8 mouse cellular contexts compared by ENCODE assay signal in the genomic region with DNA sequence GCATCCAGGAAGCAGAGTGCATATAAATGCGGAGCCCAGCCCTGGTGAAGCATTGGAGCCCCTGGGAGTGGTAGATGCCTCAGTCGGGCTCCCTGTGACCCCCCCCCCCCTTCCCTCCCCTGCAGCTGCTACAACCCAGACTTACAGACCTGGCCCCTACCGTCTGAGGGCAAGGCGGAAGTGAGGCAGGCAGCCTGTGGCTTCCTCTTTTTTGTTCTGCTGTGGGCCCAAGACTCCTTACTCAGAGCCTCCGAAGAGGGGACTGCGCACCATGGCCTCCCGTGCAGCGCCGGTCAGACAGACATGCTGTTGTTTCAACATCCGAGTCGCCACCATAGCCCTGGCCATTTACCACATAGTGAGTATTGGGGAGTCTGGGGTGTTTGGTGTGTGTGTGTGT. TPM values are rescaled to one million over a fixed set of nuclear protein-coding genes. Genes with fewer than 3 reads are reported as not detected.
A peak's percentile ranks its signal among the peaks of the same experiment; 100 is the strongest.
DNase-seq lines count a peak whose midpoint lies in the region; ATAC-seq lines count a peak whose summit lies in the region.

Laptm5 (plus strand) TSS at position 49 of the 400 bp plus-strand sequence.

- no peak within 1 kb of the TSS for H3K4me3 ChIP-seq in hindbrain, embryonic 12.5 days
- H3K4me3 ChIP-seq in limb, embryonic 11.5 days (ENCODE audit: low read depth, low read length) = no peak within 1 kb of the TSS
- H3K4me3 ChIP-seq in midbrain, embryonic 12.5 days = no peak within 1 kb of the TSS

- no peak within 1 kb of the TSS for H3K9ac ChIP-seq in hindbrain, embryonic 12.5 days
- peak within 1 kb of the TSS; percentile 24; the same call in 1 of the 2 replicates for H3K9ac ChIP-seq in limb, embryonic 11.5 days (ENCODE audit: low read length)
- H3K9ac ChIP-seq in midbrain, embryonic 12.5 days (replicated peaks) = no peak within 1 kb of the TSS

- peaks cover 6% of the 10 kb centered on the region; the same call in 1 of the 2 replicates for H3K4me1 ChIP-seq in hindbrain, embryonic 12.5 days
- H3K4me1 ChIP-seq in limb, embryonic 11.5 days (ENCODE audit: control insufficient read depth, insufficient read depth, low read length) = 0 out of 2 replicates have a peak, but pooled peaks cover 7% of the 10 kb centered on the region
- H3K4me1 ChIP-seq in midbrain, embryonic 12.5 days = no peaks in the 10 kb centered on the region

- ATAC-seq in erythroid progenitor cell, adult 5-6 weeks (replicated peaks; ENCODE audit: low FRiP score, poor library complexity, severe bottlenecking) = no peak
- no peak for ATAC-seq in hindbrain, embryonic 12.5 days (ENCODE audit: low FRiP score)
- no peak for ATAC-seq in limb, embryonic 11.5 days (ENCODE audit: insufficient number of reproducible peaks, low FRiP score, low TSS enrichment, low read depth)
- ATAC-seq in midbrain, embryonic 12.5 days (ENCODE audit: low FRiP score, low read depth) = no peak

- DNase-seq in right cerebral cortex, postnatal 10 days (ENCODE audit: low spot score in 2 of 2) = peak; percentile 53 to 59
- no peak for DNase-seq in right cerebral cortex, adult 18-20 months
- no peak for DNase-seq in limb, embryonic 11.5 days (ENCODE audit: low spot score)
- DNase-seq in thymus, postnatal 0 days (ENCODE audit: low spot score) = peak; percentile 89
- no peak for DNase-seq in right cerebral cortex, postnatal 25 days

- peak within 1 kb of the TSS; percentile 12; the same call in 1 of the 2 replicates for H3K27ac ChIP-seq in hindbrain, embryonic 12.5 days
- H3K27ac ChIP-seq in limb, embryonic 11.5 days (replicated peaks; ENCODE audit: low read depth, low read length) = no peak within 1 kb of the TSS
- no peak within 1 kb of the TSS for H3K27ac ChIP-seq in midbrain, embryonic 12.5 days (replicated peaks)

- H3K4me2 ChIP-seq in hindbrain, embryonic 12.5 days (replicated peaks) = no peak within 1 kb of the TSS
- H3K4me2 ChIP-seq in limb, embryonic 11.5 days (ENCODE audit: low read depth, severe bottlenecking) = no peak within 1 kb of the TSS
- H3K4me2 ChIP-seq in midbrain, embryonic 12.5 days (replicated peaks) = no peak within 1 kb of the TSS

- H3K27me3 ChIP-seq in hindbrain, embryonic 12.5 days = no peaks in the 10 kb centered on the region; the same call in 1 of the 2 replicates
- H3K27me3 ChIP-seq in limb, embryonic 11.5 days (ENCODE audit: control insufficient read depth, insufficient read depth, low read length) = no peaks in the 10 kb centered on the region
- no peaks in the 10 kb centered on the region; the same call in 1 of the 2 replicates for H3K27me3 ChIP-seq in midbrain, embryonic 12.5 days

- WGBS in hindbrain, embryonic 12.5 days = 65% methylated on average over 11 of the region's 11 CpGs
- WGBS in limb, embryonic 11.5 days = 64% methylated on average over 11 of the region's 11 CpGs
- WGBS in midbrain, embryonic 12.5 days = 68% methylated on average over 11 of the region's 11 CpGs

- H3K36me3 ChIP-seq in hindbrain, embryonic 12.5 days = no peaks in the 10 kb centered on the region
- H3K36me3 ChIP-seq in limb, embryonic 11.5 days (ENCODE audit: control insufficient read depth, insufficient read depth, low read length) = no peaks in the 10 kb centered on the region
- H3K36me3 ChIP-seq in midbrain, embryonic 12.5 days = no peaks in the 10 kb centered on the region

- no peaks in the 10 kb centered on the region for H3K9me3 ChIP-seq in hindbrain, embryonic 12.5 days (replicated peaks)
- no peaks in the 10 kb centered on the region for H3K9me3 ChIP-seq in limb, embryonic 11.5 days (ENCODE audit: control insufficient read depth, low read length)
- no peaks in the 10 kb centered on the region for H3K9me3 ChIP-seq in midbrain, embryonic 12.5 days

RNA-seq across cellular contexts. Expression of gene Laptm5, which starts in this region (rescaled TPM):
- 141 and 163 TPM in 2 replicates for total RNA-seq in erythroid progenitor cell, adult 5-6 weeks (2015; ENCODE audit: low replicate concordance)
- 32.7 and 33.9 TPM in 2 replicates for total RNA-seq in erythroid progenitor cell, adult 5-6 weeks (2017; ENCODE audit: low replicate concordance)
- polyA plus RNA-seq in hindbrain, embryonic 12.5 days (2016; fragmentation: Nextera tagmentation; extraction: Ambion mirVana) = 22.7 and 23.3 TPM in 2 replicates
- 18.7 and 18.8 TPM in 2 replicates for polyA plus RNA-seq in limb, embryonic 11.5 days (2014; fragmentation: Nextera tagmentation; extraction: Ambion mirVana)
- 19.6 and 26.4 TPM in 2 replicates for polyA plus RNA-seq in midbrain, embryonic 12.5 days (2016; fragmentation: Nextera tagmentation; extraction: Ambion mirVana)
- polyA plus RNA-seq in thymus, postnatal 0 days (2015; fragmentation: Nextera tagmentation; extraction: Ambion mirVana) = 668 and 754 TPM in 2 replicates

Comparison
In these comparisons a context has a peak if more than half of its experiments do, and no peak if none do; other contexts are left out.
1. RNA of gene Laptm5 (polyA plus RNA-seq): 668 to 754 TPM in thymus, postnatal 0 days; 19.6 to 26.4 TPM in midbrain, embryonic 12.5 days, 22.7 to 23.3 TPM in hindbrain, embryonic 12.5 days and 18.7 to 18.8 TPM in limb, embryonic 11.5 days; every median in the first group is over 10 times any median in the second.
2. DNase-seq: peak in right cerebral cortex, postnatal 10 days (2 of 2) and thymus, postnatal 0 days (single experiment); none in right cerebral cortex, adult 18-20 months (single experiment), limb, embryonic 11.5 days (single experiment) and right cerebral cortex, postnatal 25 days (single experiment).